Mouse (Mus musculus) layer of hippocampus, adult 9-11 months (tissue): ENCODE measurements around the gene Tbc1d9.

Experiments
- DNase-seq: peaks from one replicate; pipeline ENCODE4 v3.0.0; 2022

The Tbc1d9 gene

GRCm38 (mm10) chr8:83181851-83182482, 16.8 kb downstream of the Tbc1d9 start:
- DNase-seq = no peak

- no peak for DNase-seq
Observed at GRCm38 (mm10) chr8:83182784-83183183, 17.6 kb downstream of the Tbc1d9 start.

GRCm38 (mm10) chr8:83186376-83186775, 21.2 kb downstream of the Tbc1d9 start:
- DNase-seq = no peak

- DNase-seq = no peak
Observed at GRCm38 (mm10) chr8:83187363-83187962, 22.3 kb downstream of the Tbc1d9 start.

- DNase-seq = no peak
Observed at GRCm38 (mm10) chr8:83189538-83190095, 24.5 kb downstream of the Tbc1d9 start.

- peak; percentile 76 for DNase-seq
Observed at GRCm38 (mm10) chr8:83196088-83196487, 30.9 kb downstream of the Tbc1d9 start.

GRCm38 (mm10) chr8:83199715-83200114, 34.6 kb downstream of the Tbc1d9 start:
- DNase-seq = no peak

GRCm38 (mm10) chr8:83200191-83201177, 35.3 kb downstream of the Tbc1d9 start:
- peak; percentile 61 for DNase-seq

- no peak for DNase-seq
Observed at GRCm38 (mm10) chr8:83202946-83203345, 37.8 kb downstream of the Tbc1d9 start.

- peak; percentile 60 for DNase-seq
Observed at GRCm38 (mm10) chr8:83205907-83206306, 40.8 kb downstream of the Tbc1d9 start.

GRCm38 (mm10) chr8:83209581-83209980, 44.4 kb downstream of the Tbc1d9 start:
- no peak for DNase-seq

GRCm38 (mm10) chr8:83210676-83211075, 45.5 kb downstream of the Tbc1d9 start:
- no peak for DNase-seq

GRCm38 (mm10) chr8:83215065-83215464, 49.9 kb downstream of the Tbc1d9 start:
- DNase-seq = no peak

- no peak for DNase-seq
Observed at GRCm38 (mm10) chr8:83216520-83216919, 51.4 kb downstream of the Tbc1d9 start.

GRCm38 (mm10) chr8:83217196-83217595, 52.0 kb downstream of the Tbc1d9 start:
- no peak for DNase-seq

- no peak for DNase-seq
Observed at GRCm38 (mm10) chr8:83217891-83218290, 52.7 kb downstream of the Tbc1d9 start.

- no peak for DNase-seq
Observed at GRCm38 (mm10) chr8:83219392-83219791, 54.2 kb downstream of the Tbc1d9 start.

- no peak for DNase-seq
Observed at GRCm38 (mm10) chr8:83220746-83221145, 55.6 kb downstream of the Tbc1d9 start.

GRCm38 (mm10) chr8:83224754-83225416, 59.7 kb downstream of the Tbc1d9 start:
- no peak for DNase-seq

GRCm38 (mm10) chr8:83225598-83225997, 60.4 kb downstream of the Tbc1d9 start:
- no peak for DNase-seq

- DNase-seq = no peak
Observed at GRCm38 (mm10) chr8:83227336-83227735, 62.2 kb downstream of the Tbc1d9 start.

- DNase-seq = no peak
Observed at GRCm38 (mm10) chr8:83233099-83233498, 67.9 kb downstream of the Tbc1d9 start.

- DNase-seq = no peak
Observed at GRCm38 (mm10) chr8:83239341-83239740, 74.2 kb downstream of the Tbc1d9 start.
